Mouse (Mus musculus): ENCODE measurements at regions not wholly inside any gene's neighbourhood (a gene's known extent, or its start where the extent isn't known, plus 50 kb on each side); places are given as distances from the start of the nearest gene placed in this dataset.

DNA sequence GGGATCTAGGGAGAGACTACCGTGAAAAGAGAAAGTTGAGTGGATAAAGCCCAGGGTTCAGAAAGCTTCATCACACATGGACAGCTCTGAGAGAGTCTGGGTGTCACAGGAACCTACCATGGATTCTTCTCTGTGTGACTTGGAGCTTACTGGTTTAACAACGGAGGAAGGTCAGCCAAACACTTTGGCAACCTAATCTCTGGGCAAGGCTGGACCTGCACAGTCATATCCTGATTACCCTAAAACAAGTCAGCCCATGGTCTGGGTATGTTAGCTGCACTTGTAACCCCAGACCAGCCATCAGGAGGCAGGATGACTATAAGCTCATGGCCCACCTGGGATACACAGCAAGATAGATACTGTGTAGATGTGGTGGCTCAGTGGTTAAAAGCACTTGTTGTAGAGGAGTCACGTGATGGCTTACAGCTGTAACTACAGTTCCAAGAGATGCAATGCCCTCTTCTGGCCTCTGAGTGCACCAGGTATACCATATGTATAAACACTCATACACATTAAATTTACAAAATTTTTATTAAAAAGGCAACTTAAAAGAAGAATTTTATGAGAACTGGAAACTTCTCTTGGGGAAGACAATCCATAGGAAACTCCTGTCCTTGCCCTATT, 85.0 kb upstream of the Serbp1 start:
- in situ Hi-C loops (cut with MboI; ENCODE audit: low sequenced_read_pairs), result loop anchor here (25.0 kb wide), 1 partner anchor 316 kb away; no protein-coding TSS in a partner anchor

DNA sequence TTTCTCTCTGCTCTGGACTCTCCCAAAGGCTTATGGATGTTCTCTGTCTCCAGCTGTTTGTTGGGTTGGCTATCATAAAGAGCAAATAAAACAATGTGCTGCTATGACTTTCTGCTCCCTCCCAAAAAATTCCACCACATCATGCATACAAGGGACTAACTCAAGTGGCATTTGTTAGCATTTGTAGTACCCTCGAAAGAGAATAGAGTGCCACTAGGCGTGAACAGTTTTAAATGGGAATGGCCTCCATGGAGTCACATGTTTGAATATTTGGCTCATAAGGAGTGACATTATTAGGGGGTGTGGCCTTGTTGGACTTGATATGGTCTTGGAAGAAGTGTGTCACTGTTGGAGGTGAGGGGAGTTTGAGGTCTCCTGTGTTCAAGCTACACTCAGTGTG, 86.5 kb upstream of the Serbp1 start:
- in situ Hi-C loops (cut with MboI; ENCODE audit: low sequenced_read_pairs), result loop anchor here (25.0 kb wide), 1 partner anchor 314 kb away; no protein-coding TSS in a partner anchor

DNA sequence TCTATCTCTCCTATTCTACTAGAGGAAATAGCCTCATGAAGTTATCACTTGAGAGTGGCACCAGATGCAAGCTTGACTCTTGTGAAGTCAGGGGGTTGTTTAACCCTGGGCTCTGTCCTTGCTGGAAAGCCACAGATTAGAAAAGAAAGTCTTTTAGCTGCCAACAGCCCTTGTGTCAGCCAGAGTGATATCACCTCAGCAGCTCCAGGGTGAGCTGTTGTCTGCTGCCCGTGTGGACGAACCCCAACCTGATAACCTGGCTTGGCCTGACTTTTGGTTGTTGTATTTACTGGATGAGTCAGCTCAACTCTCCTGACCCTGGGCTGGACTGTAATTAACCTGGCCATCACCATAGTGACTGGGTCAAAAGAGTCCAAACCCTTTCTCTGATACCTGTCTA, 88.6 kb upstream of the Serbp1 start:
- in situ Hi-C loops (cut with MboI; ENCODE audit: low sequenced_read_pairs), result no loop called here

DNA sequence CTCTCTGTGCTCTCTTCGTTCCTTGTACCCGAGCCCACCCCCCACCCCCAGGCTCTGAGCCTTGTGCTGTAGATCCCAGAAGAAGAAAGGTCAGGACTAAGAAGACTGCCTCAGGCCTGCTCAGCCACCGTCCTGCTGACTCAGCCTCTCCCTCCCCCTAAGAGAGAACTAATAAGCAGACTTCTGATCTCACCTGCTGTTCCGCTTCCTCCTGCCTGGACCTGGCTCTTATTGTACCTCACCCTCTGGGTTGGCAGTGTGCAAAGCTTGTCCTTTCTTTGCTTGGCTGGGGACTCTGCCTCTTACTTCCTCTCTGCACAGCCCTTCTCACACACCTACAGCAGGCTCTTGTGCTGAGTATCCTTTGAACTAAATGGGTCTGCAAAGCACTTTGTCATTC, 91.3 kb upstream of the Serbp1 start:
- in situ Hi-C loops (cut with MboI; ENCODE audit: low sequenced_read_pairs), result no loop called here

DNA sequence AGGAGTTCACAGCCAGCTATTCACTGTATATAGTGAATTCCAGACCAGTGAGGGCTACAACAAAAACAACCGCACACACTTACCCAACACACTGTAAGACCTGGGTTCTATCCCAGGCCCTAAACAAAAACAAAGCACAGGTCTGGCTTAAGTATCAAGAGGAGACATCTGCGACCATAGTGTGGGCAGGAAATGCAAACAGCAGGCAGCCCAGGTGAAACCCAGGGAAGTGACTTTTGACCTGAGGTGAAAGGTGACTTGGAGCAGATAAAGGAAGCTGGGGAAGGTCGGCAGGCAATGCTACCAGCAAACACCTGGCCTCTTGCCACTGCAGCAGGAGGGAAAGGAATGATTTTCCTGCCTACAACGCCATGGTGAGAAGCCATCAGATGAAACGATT, 92.0 kb upstream of the Serbp1 start:
- in situ Hi-C loops (cut with MboI; ENCODE audit: low sequenced_read_pairs), result no loop called here

DNA sequence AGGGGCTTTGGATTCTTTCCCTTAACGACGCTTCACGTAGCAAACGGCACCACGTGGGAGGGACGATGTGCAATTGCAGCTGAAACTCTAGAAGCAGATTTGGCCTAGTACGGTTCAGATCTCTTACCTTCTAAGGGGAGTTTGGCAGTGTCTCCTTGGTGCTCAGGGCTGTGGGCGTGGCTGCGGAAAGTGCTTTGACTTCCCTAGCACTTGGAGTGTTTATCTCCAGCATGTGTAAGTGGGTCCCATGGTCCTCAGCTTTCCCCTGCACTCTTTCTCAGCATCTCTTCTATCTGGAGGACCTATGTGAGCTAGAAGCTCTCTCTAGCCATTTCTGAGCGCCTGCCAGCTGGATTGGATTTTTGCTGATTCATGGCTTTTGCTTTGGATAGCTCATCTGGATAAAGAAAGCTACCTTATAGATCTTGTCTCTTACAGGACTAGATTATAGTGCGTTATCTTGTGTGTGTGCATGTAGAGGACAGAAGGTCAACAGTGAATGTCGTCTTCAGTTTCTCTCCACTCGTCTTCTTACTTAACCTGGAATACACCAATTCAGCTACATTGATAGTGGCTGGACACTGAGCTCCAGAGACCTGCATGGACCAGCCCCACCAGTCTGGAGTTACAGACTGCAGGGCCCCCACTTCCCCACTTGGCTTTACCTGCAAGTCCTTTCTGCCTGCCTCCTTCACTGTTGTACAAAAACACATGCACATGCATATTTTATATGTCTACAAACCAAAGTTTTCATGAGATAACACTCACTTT, 92.8 kb upstream of the Serbp1 start:
- in situ Hi-C loops (cut with MboI; ENCODE audit: low sequenced_read_pairs), result no loop called here

DNA sequence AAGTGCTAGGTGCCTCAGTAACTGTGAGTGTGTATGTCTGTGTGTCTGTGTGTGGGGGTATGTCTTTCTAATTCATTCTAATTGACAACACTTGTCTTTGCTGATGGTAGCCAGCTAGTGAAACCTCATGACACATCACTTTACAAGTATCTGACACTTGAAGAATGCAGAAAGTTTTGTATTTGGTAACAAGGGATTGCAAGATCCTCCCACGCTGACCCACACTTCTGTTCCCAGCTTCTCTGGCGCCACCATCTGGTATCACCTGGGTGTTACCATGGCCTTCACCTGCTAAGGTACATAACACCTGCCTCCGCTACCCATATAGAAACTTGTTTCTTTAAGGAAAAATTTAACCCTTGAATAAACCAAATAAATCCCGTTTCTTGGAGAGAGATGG, 95.8 kb upstream of the Serbp1 start:
- in situ Hi-C loops (cut with MboI; ENCODE audit: low sequenced_read_pairs), result no loop called here

DNA sequence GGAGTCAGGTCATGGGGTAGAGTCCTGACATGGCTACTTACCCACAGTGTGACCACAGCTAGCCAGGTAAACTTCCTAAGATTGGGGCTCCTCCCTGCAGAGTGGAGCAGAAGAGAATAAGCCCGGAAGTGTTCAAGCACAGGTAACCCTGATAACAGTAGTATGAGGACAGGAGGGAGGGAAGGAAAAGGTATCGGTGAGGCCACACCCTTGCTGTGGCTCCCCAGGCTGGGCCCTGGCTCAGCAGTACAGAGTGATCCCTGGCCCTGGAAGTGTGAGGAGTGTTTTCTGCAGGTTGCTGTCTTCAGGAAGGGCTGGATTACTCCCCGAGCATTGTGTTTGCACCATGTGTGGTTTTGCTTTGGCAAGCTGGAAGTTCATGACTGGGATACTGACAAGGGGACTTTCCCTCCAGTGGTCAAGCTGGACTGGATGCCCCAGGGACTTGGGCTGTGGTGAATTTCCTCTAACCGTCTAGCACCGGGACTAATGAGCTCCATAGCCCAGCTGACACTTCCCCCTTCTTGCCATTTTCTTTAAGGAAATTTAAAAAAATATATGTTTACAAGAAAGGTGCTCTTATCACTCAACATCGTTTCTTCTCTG, 97.2 kb upstream of the Serbp1 start:
- in situ Hi-C loops (cut with MboI; ENCODE audit: low sequenced_read_pairs), result no loop called here

DNA sequence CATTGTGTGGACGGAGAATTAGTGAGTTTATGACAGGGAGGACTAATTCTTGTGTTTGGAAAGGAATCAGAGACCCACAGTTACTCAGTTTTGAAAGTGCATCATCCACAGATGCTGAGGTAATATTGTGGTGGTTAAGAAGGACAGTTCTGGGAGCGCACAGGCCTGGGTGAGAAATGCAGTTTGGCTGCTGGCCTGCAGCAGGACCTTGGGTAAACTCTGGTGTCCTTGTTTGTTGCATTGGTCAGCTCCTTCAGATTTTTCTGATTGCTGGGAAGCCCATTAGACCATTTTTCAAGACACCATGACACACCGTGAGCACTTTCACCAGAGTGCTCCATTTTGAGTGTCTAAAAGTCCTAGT, 99.0 kb upstream of the Serbp1 start:
- in situ Hi-C loops (cut with MboI; ENCODE audit: low sequenced_read_pairs), result no loop called here

DNA sequence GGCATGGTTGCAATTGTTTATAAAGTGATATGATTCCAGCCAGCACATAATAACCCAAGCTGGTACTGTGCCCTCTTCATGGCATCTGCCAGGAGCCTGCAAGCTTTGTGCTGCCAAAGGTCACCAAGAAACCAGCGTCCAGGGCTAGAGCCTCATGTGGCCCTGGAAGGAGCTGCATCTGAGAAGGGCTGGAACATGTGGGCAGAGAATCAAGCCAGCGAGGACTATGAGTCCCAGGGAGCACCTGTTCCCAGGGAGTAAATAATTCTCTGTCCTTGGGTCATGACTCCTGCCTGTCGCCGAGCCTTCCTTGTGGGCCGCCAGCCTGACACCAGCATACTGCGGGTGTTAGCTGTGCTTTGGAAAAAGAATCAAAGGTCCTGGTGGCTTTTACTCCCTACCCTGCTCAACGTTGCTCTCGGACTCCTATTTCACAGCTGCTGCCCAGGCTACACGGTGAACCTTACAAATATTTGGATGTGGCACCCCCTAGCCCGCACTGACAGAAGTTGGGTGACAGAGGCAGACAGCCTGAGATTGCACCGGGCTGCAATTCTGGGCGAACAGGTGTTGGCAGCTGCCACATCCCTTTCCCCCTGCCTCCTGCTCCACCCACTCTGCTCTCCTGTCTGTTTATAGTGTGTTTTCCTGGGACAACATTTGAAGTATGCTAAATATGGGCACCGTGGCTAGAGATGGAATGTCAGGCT, 99.5 kb upstream of the Serbp1 start:
- in situ Hi-C loops (cut with MboI; ENCODE audit: low sequenced_read_pairs), result no loop called here

DNA sequence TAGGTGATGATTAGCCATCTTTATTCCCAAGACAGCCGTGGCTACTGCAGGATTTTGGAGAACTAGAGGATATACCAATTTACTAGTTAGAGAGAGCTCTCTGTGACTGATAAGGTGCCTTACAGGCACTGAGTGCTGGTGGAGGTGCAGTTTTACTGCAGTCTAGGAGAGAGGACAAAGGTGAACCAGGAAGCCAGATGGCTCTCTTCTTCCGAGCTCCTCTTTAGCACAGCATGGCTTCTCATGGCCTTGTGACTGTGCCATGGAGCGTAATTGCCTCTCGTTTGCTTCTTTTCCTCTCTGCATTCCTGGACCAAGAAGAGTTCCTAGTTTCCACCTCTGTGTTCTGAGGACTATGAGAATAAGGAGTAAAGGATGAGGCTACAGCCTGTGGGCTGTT, 100.2 kb upstream of the Gadd45a start:
- in situ Hi-C loops (cut with MboI; ENCODE audit: low sequenced_read_pairs), result no loop called here

DNA sequence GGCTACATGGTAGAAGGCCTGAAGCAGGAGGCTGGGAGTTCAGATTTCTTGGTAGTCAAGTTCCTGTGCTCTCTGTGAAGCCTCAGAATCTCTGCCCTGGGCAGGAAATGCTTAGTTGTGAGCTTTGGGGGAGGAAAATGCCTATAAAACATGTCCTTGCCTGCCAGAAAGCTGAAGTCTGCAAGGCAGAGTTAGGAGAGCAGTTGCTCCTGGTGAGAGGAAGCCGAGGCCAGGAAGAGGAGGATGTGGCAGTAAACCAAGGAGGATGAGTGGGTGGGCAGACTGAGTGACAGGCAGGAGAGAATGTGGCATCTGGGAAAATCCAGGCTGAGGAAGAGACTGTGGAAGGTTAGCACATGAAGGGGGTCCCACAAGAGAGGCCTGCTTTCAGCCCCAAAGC, 97.7 kb upstream of the Gadd45a start:
- in situ Hi-C loops (cut with MboI; ENCODE audit: low sequenced_read_pairs), result no loop called here

DNA sequence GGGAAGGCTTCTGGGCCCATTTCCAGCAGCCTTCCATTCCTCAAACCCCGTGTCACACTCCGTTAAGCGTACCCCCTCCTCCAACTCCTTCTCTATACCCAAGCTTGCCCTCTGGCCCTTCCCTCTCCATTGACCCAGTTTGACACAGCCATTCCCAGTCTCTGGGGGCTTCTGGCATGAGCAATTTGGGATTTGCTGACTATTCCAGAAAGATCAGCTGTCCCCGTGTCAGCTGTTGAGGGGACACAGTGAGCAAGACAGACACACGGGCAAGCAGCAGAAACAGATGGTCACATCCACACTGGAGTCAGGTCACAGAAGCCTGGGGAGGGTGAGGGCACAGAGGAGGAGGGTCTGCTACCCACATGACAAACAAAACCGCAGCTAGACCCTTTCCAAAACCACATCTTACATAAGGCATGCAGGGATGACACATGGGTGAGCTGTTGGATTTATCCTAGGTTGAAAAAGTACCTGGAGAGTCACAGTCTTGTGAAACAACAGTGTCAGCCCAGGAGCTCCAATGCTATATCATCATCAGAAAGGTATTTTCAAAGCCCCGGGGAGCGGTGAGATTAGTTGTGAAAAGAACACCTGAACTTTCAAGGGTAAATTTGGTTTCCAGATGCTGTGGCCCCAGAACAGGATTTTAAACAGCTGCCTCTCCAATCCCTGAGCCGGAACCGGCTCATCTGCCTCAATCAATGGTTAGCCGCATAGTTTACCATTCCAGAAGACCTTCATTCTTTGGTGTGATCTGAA, 93.5 kb upstream of the Gadd45a start:
- in situ Hi-C loops (cut with MboI; ENCODE audit: low sequenced_read_pairs), result no loop called here

DNA sequence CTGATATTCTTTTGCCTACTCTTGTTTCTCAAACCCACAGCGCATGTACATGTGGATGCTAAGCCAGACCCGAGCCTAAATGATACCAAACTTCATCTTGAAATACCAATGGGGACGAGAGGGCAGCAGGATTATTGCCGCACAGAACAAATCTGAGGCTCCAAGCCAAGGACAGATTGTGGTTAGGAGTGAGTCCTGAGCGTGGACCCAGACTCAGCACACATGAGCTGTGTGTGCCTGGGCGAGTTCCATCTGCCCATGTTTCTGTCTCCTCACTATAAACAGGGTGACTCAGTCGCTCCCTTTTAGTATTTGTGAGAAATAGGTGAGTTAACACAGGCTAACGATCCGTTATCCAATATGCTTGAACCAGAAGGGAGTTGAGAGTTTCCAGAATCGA, 92.4 kb upstream of the Gadd45a start:
- in situ Hi-C loops (cut with MboI; ENCODE audit: low sequenced_read_pairs), result no loop called here

DNA sequence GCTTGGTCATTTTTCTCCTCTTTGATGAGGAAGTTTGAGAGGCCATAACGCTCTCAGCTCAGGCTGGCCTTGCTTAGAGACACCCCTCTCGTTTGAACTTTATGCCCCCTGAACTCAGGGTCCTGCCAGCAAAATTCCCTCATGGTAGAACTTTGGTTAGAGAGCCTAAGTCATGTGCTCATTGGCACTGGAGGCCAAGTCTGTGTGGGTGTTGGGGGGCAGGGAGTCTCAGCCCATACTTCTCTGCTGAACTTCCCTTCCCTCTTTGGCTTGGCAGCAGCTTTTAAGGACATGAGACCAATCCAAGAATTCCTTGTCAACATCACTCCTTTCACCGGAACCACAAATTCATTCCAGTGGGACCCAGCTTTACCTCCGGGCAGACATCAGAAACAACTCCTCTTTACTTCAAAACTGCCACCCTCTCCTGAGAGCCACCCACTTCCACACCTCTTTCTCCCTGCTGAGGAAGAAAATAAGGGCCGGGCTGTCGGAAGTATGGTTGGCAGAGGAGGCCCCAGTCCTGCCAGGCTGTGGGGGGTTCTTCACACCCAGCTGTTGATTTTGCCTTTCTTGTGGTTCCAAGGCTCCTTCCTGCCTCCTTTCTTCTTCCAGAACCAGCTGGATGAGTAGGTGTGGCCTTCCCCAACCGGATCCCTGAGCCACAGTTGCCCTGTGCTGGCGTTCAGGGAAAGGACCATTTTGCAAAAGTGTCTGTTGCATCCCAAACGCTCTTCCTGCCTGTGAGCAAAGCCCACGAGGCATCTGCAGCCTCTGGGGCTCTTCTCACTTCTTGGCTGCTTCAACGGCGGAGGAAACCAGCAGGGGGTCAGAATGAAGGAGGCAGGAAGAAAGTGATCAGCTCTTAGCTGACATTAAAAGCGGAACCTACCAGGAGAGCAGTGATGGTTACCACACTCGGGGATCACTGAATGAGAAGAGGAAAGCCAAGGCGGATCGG, 91.5 kb upstream of the Gadd45a start:
- in situ Hi-C loops (cut with MboI; ENCODE audit: low sequenced_read_pairs), result no loop called here

DNA sequence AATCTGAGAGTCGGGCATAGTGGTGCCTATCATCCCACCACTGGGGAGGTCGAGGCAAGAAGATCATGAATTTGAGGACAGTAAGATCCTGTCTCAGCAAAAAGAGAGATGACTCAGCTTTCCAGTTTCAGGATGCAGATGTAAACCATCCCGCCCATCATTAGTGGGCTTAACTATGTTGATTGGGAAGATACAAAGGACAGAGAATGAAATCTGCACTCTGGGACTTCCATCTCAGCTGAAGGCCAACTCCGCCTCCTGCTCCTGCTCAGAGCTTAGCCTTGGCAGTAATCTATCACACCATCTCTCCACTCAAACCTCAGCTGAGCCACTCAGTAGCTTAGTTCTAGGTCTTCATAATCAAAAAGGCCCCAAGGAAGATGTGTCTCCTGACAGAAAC, 90.5 kb upstream of the Gadd45a start:
- in situ Hi-C loops (cut with MboI; ENCODE audit: low sequenced_read_pairs), result no loop called here

DNA sequence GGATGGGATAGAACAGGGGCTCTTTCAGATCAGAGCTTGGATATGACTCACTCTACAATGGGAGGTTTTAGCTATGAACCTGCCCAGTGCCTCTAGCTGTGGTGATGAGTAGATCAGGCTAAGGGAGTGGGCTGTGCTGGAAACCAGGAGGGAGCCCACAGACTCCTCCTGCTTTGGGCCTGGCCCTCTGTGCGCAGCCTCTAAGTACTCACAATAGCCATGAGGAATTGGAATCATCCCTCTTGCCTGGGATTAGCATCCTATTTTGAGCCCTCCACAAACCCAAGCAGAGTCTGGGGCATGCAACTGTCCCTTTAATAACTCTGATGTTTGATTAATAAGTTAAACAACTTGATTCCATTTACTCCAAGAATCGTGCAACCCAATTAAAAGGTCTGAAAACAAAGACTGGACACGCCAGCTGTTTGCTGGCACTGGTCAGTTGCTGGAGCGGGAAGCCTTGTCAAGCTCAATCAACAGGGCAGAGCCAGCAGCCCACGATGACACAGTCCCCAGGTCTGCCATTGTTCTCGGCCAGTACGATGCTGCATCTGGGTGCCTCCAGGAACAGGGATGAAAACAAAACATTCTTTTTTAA, 88.6 kb upstream of the Gadd45a start:
- in situ Hi-C loops (cut with MboI; ENCODE audit: low sequenced_read_pairs), result no loop called here

DNA sequence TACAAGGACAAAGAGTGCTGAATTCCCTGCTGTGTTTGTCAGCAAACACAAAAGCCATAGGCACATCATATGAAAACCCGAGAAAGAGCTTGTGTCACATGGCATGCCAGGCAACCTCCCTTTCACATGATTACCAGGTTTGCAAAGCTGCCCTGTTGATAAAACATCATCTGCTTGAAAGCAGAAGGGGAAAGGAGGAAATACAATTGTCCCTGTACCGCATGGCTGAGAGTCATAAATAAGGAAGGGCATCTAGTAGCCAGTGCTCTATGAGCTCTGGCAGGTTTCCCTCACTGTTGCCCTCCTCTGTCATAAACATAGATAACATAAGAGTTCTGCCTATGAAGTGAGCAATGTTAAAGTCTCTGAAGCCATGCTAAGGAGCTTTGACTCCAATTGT, 86.8 kb upstream of the Gadd45a start:
- in situ Hi-C loops (cut with MboI; ENCODE audit: low sequenced_read_pairs), result no loop called here

DNA sequence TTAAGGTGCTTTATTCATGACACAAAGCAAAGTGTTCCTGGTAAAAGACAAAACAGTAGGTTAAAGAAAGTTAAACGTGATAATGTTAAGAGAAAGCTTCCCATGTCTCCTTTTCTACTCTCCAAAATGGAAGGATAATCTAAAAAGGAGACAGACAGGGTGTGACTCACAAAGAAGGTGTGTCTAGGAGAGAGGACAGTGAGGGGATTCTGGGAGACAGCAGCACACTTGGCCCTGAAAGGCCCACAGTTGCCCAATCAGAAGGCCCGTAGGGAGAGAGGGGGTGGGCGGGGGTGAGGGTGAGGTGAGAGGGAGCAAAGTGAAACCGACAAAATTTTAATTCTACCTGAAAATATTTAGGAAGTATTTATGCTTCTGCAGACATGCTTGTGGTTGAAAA, 85.8 kb upstream of the Gadd45a start:
- in situ Hi-C loops (cut with MboI; ENCODE audit: low sequenced_read_pairs), result no loop called here
